Mouse (Mus musculus) left cerebral cortex, adult 11 months (tissue): ENCODE measurements around the gene Dnajb12.

Experiments used
- DNase-seq: peaks from one replicate; pipeline ENCODE4 v3.0.0; 2022; ENCODE audit warnings: low spot score

Gene Dnajb12

GRCm38 (mm10) chr10:59920485-59920809 is 41.1 kb downstream of the Dnajb12 start:
- no peak for DNase-seq

- no peak for DNase-seq
Measured at GRCm38 (mm10) chr10:59920810-59921681, 41.7 kb downstream of the Dnajb12 start.

DNA sequence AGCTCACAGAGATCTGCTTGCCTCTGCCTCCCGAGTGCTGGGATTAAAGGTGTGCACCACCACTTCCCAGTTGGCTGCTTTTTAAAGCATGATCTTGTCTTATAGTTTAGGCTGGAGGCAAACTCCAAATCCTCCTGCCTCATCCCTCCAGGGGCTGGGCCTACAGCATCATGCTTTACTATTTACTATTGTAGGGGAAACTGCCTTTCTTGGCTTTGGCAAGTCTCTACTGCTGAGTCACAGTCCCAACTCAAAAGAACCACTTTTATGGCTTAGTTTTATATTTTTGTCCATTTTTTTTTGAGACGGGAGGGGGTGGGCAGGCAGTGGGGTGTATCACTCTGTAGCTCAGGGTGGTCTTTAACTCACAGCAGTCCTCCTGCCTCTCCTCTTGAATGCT is 44.1 kb downstream of the Dnajb12 start:
- no peak for DNase-seq

DNA sequence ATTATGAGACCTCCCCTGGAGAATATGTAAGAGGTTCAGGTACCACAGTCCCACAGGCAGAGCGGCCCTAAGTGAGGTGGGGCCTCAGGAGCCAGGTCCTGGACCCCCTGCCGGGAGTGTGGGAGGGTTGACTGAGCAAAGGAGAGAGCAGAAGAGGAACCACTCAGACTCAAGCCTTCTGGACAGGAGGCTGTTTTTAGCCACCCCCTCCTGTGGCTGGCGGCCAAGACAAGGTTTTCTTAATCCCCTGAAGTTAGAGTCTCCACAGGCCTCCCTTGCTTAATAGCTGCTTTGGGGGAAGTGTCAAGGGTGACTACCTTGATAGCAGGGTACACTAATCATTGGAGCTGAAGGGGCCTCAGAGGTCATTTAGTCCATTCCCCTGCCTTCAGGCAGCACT is 44.9 kb downstream of the Dnajb12 start:
- no peak for DNase-seq

GRCm38 (mm10) chr10:59929205-59929604 is 49.8 kb downstream of the Dnajb12 start:
- no peak for DNase-seq

- DNase-seq: no peak
Measured at GRCm38 (mm10) chr10:59930996-59931395, 51.6 kb downstream of the Dnajb12 start.

- no peak for DNase-seq
Measured at GRCm38 (mm10) chr10:59932521-59932920, 53.2 kb downstream of the Dnajb12 start.

GRCm38 (mm10) chr10:59934039-59934438 is 54.7 kb downstream of the Dnajb12 start:
- no peak for DNase-seq

- no peak for DNase-seq
Measured at GRCm38 (mm10) chr10:59936058-59936856, 56.9 kb downstream of the Dnajb12 start.

- DNase-seq: no peak
Measured at GRCm38 (mm10) chr10:59938662-59939061, 59.3 kb downstream of the Dnajb12 start.

- no peak for DNase-seq
Measured at GRCm38 (mm10) chr10:59939081-59939480, 59.7 kb downstream of the Dnajb12 start.

GRCm38 (mm10) chr10:59942281-59942846 is 63.0 kb downstream of the Dnajb12 start:
- DNase-seq: no peak

- DNase-seq: no peak
Measured at GRCm38 (mm10) chr10:59942847-59943420, 63.6 kb downstream of the Dnajb12 start.

- DNase-seq: no peak
Measured at GRCm38 (mm10) chr10:59943421-59943989, 64.1 kb downstream of the Dnajb12 start.

- DNase-seq: no peak
Measured at GRCm38 (mm10) chr10:59945416-59945815, 66.1 kb downstream of the Dnajb12 start.

DNA sequence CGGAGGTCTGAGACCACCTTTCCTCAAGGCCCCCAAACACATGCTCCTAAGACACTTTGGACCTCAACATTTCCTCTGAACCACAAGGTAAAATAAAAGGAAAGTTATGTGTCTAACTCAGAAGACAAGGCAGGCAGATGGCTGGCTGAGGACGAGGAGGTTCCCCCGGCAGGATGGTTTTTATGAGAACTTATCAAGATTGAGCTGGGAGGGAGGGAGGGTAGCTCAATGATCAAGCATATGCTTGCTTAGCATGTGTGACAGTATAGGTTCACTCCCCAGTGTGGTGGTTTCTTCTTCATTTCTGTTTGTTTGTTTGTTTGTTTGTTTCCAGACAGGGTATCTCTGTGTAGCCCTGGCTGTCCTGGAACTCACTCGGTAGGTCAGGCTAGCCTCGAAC is 67.0 kb downstream of the Dnajb12 start:
- DNase-seq: no peak

DNA sequence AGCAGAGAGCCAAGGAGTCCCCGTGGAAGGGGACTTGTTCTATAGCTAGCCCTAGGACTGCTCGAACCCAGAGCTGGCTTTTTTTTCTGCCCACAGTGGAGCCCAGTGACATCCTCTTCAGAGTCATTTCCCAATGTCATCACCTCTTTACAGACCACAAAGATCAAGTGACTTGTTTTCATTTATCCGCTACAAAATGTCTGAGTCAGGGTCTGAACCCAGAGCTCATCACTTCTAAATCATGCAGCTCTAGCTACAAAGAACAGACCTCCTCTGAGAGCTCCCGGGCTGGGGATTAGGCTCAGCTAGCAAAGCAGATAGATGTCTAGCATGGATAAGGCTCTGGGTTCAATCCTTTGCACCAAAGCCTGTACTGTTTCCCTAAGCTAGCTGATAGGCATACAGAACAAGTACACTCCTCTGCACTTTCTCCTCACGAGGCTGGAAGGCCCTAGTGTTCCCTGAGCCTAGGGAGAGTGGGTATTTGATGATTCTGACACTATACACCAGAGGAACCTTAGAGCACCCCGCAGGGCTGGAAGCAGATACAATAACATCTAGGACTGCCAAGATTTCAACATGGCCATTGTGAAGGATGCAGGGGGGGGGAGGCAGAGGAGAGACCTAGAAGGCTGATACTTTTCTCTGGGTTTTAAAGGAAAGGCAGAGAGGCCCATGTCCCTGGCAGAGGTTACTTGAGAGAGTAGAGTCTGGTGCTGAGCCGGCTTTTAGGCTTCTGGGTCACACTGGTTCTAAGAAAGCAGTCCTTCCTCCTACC is 68.1 kb downstream of the Dnajb12 start:
- no peak for DNase-seq

DNA sequence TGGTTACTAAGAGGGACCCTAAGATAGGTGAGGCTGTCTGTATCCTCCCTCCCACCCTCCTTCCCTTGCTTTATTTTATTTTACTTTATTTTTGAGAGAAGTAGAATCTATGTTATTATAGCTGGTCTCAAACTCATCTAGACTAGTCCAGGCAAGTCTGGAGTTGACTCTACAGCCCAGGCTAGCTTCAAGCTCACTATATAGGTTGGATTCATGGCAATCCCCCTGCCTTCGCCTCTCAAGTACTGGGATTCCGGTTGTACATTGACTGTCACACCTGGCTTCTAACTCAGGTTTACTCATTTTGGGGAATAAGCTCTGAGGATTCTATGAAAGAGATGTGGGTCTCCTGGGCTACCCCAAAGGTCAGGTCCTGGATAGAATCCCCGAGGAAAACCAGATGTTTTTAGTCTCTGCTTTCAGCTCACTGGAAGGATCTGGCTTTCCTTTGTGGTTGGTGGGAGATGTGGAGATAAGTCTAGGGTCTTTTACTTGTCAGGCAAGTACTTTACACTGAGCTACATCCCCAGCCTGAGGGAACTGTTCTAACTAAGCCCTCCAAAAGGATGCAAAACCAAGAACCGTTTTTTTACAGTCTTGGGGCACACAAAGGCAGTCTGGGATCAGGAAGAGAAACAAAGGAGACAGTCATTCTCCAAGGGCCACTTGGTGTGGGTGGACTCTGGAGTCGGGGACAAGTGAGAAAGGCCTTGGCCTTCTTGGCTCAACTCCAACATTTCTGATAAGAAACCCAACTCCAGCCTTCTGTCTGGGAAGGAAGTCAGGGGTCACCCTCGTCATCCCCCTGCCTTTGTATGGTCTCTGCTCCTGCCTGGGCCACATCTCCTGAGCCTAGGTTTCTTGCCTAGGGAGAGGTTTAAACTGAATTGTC is 69.3 kb downstream of the Dnajb12 start:
- DNase-seq: no peak
